Mouse (Mus musculus) left cerebral cortex, adult 8-10 months (tissue): ENCODE results near the gene Ap2a1. TPM values are rescaled to one million over a fixed set of nuclear protein-coding genes. Genes with fewer than 3 reads are reported as not detected.

Source experiments
- DNase-seq, 2 experiments: peaks; one replicate each; pipeline ENCODE4 v3.0.0; 2022; ENCODE audit warnings: low spot score in 2 of 2
- total RNA-seq, 4 experiments: library from RNA; stranded (reverse); gene quantifications; 2 replicates each; pipeline ENCODE4 v1.2.4; 2022

Ap2a1 gene
- total RNA-seq, 4 experiments from 2014 or later, result 312 to 359 (median 323) TPM

- DNase-seq, result no peak
Observed at GRCm38 (mm10) chr7:44953561-44953960, 24.3 kb upstream of the Ap2a1 start.

DNA sequence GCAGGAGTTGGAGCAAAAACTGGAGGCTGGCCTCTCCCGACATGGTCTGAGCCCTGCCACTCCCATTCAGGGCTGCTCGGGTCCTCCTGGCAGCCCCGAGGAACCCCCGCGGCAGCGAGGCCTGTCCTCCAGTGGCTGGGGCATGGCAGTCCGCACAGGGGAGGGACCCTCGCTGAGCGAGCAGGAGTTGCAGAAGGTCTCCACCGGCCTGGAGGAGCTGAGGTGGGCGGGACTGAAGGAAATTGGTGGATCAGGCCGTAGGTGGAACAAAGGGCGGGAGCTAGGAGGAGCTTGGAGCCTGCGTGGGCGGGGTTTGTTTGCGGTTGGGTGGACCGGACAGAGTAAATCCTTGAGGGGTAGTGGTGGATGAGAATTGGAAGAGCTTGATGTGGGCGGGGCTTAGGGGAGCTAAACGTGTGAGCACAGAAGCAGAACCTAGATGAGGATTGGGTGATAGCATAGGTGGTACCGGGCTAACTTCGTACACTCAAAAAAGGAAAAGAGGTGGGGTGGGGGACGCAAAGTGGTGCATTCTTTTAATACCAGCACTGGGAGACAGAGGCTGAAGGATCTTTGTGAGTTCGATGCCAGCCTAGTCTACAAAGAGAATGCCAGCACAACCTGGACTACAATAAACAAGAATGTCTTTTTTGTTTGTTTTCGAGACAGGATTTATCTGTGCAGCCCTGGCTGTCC lies 23.5 kb upstream of the Ap2a1 start:
- DNase-seq, result peak in 1 of 2 experiments; percentile 89

- no peak for DNase-seq
Observed at GRCm38 (mm10) chr7:44951960-44952359, 22.7 kb upstream of the Ap2a1 start.

DNA sequence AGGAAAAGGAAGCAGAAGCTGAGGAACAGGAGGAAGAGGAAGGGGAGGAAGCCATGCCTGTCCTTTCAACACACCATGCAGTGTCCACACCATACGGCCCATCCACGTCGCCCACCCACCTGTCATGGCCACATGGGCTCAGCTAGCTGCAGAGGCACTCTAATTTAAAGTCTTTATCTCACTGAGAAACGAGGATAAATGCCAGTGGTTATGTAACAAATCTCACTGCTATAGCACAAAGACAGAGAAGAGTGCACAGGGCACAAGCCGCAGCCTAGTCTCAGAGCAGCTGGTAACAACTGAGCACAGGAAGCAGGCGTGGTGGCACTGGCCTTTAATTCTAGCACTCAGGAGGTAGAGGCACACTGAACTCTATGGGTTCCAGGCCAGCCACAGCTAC lies 20.6 kb upstream of the Ap2a1 start:
- no peak for DNase-seq

GRCm38 (mm10) chr7:44942904-44943303 lies 13.6 kb upstream of the Ap2a1 start, which contains the start of gene Tsks:
Tsks (plus strand) TSS chr7:44943204.
- no peak for DNase-seq

GRCm38 (mm10) chr7:44938680-44939079 lies 9.4 kb upstream of the Ap2a1 start:
- no peak for DNase-seq

- no peak for DNase-seq
Observed at GRCm38 (mm10) chr7:44928570-44928969, 726 bp downstream of the Ap2a1 start.

DNA sequence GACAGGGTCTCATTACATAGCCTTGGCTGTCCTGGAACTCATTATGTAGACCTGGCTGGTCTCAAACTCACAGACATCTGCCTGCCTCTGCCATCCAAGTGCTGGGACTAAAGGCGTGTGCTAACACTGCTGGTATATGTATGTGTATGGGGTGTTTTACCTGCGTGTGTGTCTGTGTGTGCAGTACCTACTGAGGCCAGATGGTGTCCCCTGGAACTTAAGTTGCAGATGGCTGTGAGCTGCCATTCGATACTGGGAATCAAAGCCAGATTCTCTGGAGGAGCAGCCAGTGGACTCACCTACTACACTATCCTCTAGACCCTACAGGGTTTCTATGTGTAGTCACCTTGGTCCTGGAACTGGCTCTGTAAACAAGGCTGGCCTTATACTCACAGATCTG lies 3.8 kb downstream of the Ap2a1 start:
- no peak for DNase-seq

DNA sequence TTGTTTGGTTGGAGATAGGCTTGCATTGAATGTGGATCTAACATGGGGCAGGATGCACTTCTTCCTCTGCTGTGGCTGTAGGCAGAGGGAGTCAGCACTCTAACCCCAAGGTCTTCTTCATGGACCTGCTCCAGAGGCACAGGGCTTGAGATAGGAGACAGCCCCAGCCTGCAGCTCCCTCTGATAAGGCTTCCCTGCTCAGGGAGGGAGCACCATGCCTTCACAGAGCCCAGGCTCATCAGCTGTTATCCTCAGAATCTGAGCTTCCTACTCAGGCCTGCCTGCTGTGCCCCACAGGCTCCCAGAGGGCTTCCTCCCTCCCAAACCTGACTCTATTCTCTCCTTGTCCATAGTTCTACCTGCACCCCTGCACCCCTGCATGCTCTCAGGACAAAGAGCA lies 6.8 kb downstream of the Ap2a1 start:
- DNase-seq, result no peak

GRCm38 (mm10) chr7:44919127-44919526 lies 10.2 kb downstream of the Ap2a1 start:
- no peak for DNase-seq

DNA sequence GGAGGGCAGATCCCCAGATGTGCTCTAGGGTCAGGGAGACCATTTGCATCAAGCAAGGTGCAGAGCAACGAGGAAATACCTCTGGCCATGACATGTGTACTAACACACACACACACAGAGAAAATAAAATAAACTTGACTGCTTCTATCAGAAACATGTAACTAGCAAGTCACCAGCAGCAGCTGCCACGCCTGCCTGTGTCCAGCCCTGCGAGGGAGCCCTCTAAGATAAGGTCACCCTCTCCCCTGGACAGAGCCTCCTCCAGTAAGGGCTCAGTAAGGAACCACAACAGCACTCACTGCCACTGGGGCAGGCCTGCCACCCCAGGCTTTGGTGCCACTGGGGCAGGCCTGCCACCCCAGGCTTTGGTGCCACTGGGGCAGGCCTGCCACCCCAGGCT lies 11.1 kb downstream of the Ap2a1 start:
- no peak for DNase-seq

DNA sequence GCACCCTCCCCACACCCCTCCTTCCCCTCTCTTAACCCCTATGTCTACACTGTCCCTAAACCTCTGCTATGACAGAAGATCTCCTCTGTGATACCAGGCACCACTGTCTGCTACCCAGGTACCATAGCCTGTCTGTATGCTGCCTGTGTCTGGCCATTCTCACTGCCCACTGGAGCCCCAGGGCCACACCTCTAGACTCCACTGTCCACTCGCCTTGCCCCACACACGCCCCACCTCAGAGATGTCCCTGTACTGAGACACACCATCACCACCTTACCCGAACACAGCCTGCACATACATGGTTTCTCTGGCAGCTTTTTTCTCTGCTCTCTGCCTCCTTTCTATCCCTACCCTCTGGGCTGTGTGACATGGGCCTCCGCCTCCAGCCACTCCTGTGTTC lies 12.4 kb downstream of the Ap2a1 start:
- no peak for DNase-seq

DNA sequence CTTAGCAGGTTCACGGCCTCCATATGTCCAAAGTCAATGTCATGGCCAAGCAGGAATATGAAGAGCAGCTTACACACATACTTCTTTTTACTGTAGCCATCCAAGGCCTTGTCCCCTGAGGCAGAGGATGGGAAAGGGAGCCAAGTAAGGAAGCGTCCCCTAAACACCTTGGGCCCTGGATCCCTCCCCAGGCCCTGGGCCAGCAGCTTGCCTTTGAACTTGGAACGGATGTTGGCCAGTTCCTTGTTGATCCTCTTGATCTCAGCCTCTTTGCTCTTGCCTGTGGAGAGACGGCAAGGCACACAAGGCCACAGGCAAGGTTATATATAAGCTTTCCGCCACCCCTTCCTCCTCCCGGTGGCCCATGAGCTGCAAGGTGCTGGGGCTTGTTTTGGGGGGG lies 13.1 kb downstream of the Ap2a1 start:
- no peak for DNase-seq

GRCm38 (mm10) chr7:44915314-44915713 lies 14.0 kb downstream of the Ap2a1 start:
- DNase-seq, result no peak

DNA sequence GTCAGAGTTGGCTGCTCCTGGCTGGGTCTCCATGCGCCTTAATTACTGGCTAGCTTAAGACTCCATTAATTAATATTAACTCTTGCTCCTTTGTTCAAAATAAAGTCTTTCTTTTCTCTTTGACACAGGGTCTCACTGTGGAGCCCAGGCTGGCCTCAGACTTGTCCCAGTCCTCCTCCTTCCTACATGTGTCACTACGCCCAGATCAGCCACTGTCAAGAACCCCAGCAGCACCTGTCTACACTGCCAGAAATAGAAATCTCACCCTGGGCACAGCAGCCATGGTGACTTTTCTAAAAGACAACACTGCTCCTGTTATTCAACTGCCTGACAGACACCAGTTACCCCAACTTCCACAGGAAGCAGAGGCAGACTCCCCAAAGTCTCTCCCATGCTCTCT lies 14.9 kb downstream of the Ap2a1 start:
- no peak for DNase-seq

DNA sequence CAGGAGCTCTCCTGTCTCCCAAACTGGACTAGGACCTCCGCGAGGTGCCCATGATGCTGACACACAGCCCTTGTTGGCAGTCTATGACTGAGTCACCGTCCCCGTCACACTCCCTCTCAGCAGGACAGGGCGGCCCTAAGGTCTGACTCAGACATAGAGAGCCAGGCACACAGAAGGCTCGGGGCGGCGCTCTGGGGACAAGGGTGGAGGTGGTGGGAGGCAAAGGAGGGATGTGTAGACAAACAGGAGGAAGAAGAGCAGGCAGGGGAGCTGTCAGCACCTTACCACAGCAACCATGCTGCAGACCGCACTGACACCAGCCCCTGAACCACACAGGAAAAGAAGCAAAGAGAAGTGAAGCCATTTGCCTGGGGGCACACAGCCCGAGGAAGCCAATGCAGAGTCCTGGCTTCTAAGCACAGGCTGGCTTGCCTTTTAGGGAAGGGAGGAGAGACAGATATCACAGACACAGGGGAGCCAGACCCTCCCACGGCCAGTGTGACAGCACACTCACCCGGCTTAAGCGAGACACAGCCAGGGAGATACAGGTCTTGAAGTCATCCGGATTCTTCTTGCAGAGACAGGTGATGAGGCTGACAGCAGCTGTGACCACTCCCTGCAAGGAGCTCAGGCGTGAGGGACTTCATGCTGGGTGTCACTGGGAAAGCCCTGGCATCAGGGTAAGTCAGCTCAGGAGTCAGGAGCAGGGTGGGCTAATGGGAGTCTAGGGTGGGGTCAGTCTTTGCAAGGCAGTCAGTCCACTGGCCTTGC lies 20.4 kb downstream of the Ap2a1 start:
- peak in 1 of 2 experiments; percentile 52 for DNase-seq

- DNase-seq, result peak in 1 of 2 experiments; percentile 77
Observed at GRCm38 (mm10) chr7:44905430-44905829, 23.9 kb downstream of the Ap2a1 start.

DNA sequence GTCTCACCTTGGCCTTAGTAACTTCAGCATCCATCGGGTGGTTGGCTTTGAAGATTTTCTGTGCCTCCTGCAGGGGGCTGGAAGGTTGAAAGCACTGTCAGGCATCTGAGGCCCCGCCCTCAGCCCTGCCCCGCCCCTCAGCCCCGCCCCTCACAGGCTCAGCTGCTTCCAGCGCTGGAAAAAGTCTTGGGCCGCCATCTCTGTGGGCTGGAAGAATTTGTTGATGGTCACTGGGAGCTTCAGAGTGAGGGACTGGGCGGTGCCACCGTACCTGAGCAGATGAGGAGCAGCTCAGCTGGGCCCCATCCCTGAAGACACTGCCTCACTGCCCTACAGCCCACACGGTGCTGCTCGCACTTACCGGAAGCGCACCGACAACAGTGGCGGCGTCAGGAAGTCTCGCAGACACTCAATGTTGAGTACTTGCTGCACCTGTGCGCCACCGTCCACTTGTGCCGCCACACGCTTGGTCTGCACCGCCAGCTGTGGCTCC lies 28.0 kb downstream of the Ap2a1 start:
- DNase-seq, result no peak

DNA sequence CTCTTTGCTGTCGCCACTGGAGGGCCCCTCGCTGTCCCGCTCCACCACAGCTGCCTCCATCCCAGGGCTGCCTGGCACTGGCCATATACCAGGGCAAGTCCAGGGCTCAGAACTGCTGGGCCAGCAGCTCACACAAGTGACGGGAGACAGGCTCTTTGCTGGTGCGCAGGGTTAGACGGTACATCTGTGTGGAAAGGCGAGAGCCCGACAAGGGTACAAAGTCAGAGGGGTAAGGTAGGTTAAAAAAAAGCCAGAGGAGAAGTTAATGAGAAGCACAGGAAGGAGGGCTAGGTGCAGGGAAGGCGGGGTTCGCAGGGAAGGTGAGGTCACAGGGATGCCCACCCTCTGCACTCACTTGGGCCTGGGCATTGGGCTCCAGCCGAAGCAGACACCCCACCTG lies 28.7 kb downstream of the Ap2a1 start:
- no peak for DNase-seq

- DNase-seq, result peak in 1 of 2 experiments; percentile 56
Observed at GRCm38 (mm10) chr7:44898607-44899006, 30.7 kb downstream of the Ap2a1 start.

DNA sequence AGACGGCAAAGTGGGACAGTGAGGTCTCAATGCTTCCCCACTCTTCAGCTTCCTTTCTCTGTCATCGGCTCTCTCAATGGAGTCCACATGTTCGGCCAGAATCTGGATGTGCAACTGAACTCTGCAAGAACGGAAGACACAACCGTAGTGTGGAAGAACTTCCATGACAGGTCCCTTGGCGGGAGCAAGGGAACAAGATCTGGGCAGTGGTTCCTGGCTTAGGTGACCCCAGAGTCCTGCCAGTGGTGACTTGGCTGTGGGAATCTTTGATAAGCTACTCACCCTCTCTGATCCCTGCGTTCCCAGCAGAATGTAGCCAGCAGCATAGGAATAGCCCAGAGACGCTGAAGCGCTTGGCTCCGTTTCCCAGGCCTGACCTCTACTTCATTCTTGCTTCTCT lies 32.8 kb downstream of the Ap2a1 start:
- DNase-seq, result no peak

DNA sequence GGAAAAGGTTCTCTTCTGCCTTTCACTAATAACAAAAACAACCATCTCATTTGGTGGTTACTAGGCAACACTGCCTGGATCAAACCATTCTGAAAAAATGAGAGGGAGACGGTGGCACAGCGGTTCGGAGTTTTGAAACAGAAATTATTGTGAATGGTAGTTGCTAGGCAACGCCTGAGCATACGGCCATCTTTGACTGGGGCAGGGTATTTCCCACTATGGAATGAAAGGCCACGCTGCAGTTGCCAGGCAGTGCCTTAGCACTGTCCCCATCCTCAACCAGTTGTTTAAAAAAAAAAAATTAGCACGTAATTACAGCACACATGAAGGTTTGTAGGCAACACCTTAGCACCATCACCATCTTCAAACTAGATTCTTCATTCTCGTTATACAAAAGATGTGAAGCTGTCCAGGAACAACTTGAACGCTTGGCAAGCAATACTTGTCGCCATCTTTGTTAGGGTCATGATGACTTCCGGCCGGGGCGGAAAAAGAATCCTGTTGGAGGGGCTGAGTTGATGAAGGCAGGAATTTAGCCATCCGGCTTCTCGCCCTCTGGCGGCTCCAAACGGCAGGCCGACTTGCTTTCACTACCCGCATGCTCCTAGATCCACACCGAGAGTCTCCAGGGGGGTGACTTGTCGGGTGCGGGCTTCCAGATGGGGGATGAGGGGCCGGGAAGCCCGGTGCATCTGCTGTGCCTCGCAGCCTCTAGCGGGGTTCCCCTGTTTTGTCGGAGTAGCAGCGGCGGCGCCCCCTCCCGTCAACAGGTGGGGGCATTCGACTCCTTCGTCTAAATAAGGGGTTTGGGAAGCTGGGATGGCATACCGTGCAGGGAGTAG lies 33.5 kb downstream of the Ap2a1 start, which contains the start of gene Fuz:
Gene Fuz, plus strand, starts transcription at position 487 of the 842 bp plus-strand sequence.
- peak; percentile 86 to 93 for DNase-seq
